Mouse (Mus musculus): ENCODE results near the gene Capg. TPM values are rescaled to one million over a fixed set of nuclear protein-coding genes. Genes with fewer than 3 reads are reported as not detected.

Capg gene
- polyA plus RNA-seq (2016; fragmentation: Nextera tagmentation; extraction: Ambion mirVana): 22.5 and 24.7 TPM in 2 replicates

- 0 out of 2 replicates have a peak, but pooled peaks have one; percentile 61 for ATAC-seq (ENCODE audit: insufficient number of reproducible peaks, low FRiP score)
- H3K27ac ChIP-seq (ENCODE audit: poor library complexity, severe bottlenecking): peak within 1 kb of the TSS; percentile 18; the same call in 1 of the 2 replicates
- WGBS: 6% methylated on average over 23 of the region's 23 CpGs
- peaks cover 14% of the 10 kb centered on the region for H3K4me1 ChIP-seq (replicated peaks)
- peak within 1 kb of the TSS; percentile 76 for H3K9ac ChIP-seq
- peak within 1 kb of the TSS; percentile 85 for H3K4me2 ChIP-seq
- no peaks in the 10 kb centered on the region; the same call in 1 of the 2 replicates for H3K9me3 ChIP-seq (replicated peaks)
- peak within 1 kb of the TSS; percentile 51 for H3K4me3 ChIP-seq
- no peaks in the 10 kb centered on the region for H3K36me3 ChIP-seq
- no peaks in the 10 kb centered on the region for H3K27me3 ChIP-seq (replicated peaks)
These were observed at the start of gene Capg for GRCm38 (mm10) chr6:72544283-72544987. Gene Capg (plus strand): TSS chr6:72544391.

GRCm38 (mm10) chr6:72498950-72499349, 45.2 kb upstream of the Capg start:
- WGBS: 63% methylated on average over 5 of the region's 5 CpGs
- no peaks in the 10 kb centered on the region; the same call in 1 of the 2 replicates for H3K27me3 ChIP-seq (replicated peaks)

GRCm38 (mm10) chr6:72503309-72503708, 40.9 kb upstream of the Capg start:
- no peak overlapping the region for H3K9ac ChIP-seq
- H3K4me2 ChIP-seq: no peak overlapping the region
- H3K27me3 ChIP-seq (replicated peaks): no peaks in the 10 kb centered on the region
- peaks cover 14% of the 10 kb centered on the region for H3K4me1 ChIP-seq (replicated peaks)
- no peaks in the 10 kb centered on the region for H3K36me3 ChIP-seq
- no peak overlapping the region for H3K27ac ChIP-seq (ENCODE audit: poor library complexity, severe bottlenecking)
- H3K4me3 ChIP-seq: no peak overlapping the region
- no peak for ATAC-seq (ENCODE audit: insufficient number of reproducible peaks, low FRiP score)
- 0 out of 2 replicates have a peak, but pooled peaks cover 4% of the 10 kb centered on the region for H3K9me3 ChIP-seq (replicated peaks)

More at GRCm38 (mm10) chr6:72498950-72499349, 45.2 kb upstream of the Capg start:
- Histone ChIP-seq H3K4me2 (no peak overlapping the region), H3K9me3 (replicated peaks) (0 out of 2 replicates have a peak, but pooled peaks cover 4% of the 10 kb centered on the region), H3K36me3 (no peaks in the 10 kb centered on the region), H3K9ac (no peak overlapping the region), H3K4me3 (no peak overlapping the region), H3K27ac (ENCODE audit: poor library complexity, severe bottlenecking) (no peak overlapping the region), H3K4me1 (replicated peaks) (peaks cover 11% of the 10 kb centered on the region)
- no peak for ATAC-seq (ENCODE audit: insufficient number of reproducible peaks, low FRiP score)

- 73% methylated on average over 2 of the region's 2 CpGs for WGBS
- no peak overlapping the region for H3K4me3 ChIP-seq
These were observed 40.3 kb upstream of the Capg start for GRCm38 (mm10) chr6:72503939-72504338.

GRCm38 (mm10) chr6:72506104-72506503, 38.1 kb upstream of the Capg start:
- Histone ChIP-seq H3K4me1 (replicated peaks) (peaks cover 27% of the 10 kb centered on the region), H3K4me2 (no peak overlapping the region), H3K27me3 (replicated peaks) (no peaks in the 10 kb centered on the region), H3K4me3 (no peak overlapping the region), H3K27ac (ENCODE audit: poor library complexity, severe bottlenecking) (no peak overlapping the region), H3K36me3 (no peaks in the 10 kb centered on the region), H3K9me3 (replicated peaks) (no peaks in the 10 kb centered on the region), H3K9ac (no peak overlapping the region)
- ATAC-seq (ENCODE audit: insufficient number of reproducible peaks, low FRiP score): no peak
- 74% methylated on average over 1 of the region's 1 CpGs for WGBS

More at GRCm38 (mm10) chr6:72503939-72504338, 40.3 kb upstream of the Capg start:
- Histone ChIP-seq H3K4me1 (replicated peaks) (peaks cover 13% of the 10 kb centered on the region), H3K27me3 (replicated peaks) (no peaks in the 10 kb centered on the region), H3K9me3 (replicated peaks) (0 out of 2 replicates have a peak, but pooled peaks cover 4% of the 10 kb centered on the region), H3K9ac (no peak overlapping the region), H3K4me2 (no peak overlapping the region), H3K27ac (ENCODE audit: poor library complexity, severe bottlenecking) (no peak overlapping the region), H3K36me3 (no peaks in the 10 kb centered on the region)
- no peak for ATAC-seq (ENCODE audit: insufficient number of reproducible peaks, low FRiP score)

GRCm38 (mm10) chr6:72508596-72508995, 35.6 kb upstream of the Capg start:
- no peaks in the 10 kb centered on the region for H3K9me3 ChIP-seq (replicated peaks)
- H3K27me3 ChIP-seq (replicated peaks): no peaks in the 10 kb centered on the region
- WGBS: 77% methylated on average over 4 of the region's 4 CpGs
- H3K36me3 ChIP-seq: no peaks in the 10 kb centered on the region
- H3K4me1 ChIP-seq (replicated peaks): peaks cover 40% of the 10 kb centered on the region
- no peak overlapping the region for H3K4me2 ChIP-seq
- no peak for ATAC-seq (ENCODE audit: insufficient number of reproducible peaks, low FRiP score)
- no peak overlapping the region for H3K27ac ChIP-seq (ENCODE audit: poor library complexity, severe bottlenecking)
- no peak overlapping the region for H3K9ac ChIP-seq
- H3K4me3 ChIP-seq: no peak overlapping the region

- ATAC-seq (ENCODE audit: insufficient number of reproducible peaks, low FRiP score): no peak
- 52% methylated on average over 2 of the region's 2 CpGs for WGBS
- no peaks in the 10 kb centered on the region for H3K9me3 ChIP-seq (replicated peaks)
- no peaks in the 10 kb centered on the region for H3K27me3 ChIP-seq (replicated peaks)
- H3K27ac ChIP-seq (ENCODE audit: poor library complexity, severe bottlenecking): peak overlapping the region; percentile 59
- H3K4me1 ChIP-seq (replicated peaks): peaks cover 34% of the 10 kb centered on the region
- no peak overlapping the region for H3K9ac ChIP-seq
- no peak overlapping the region for H3K4me2 ChIP-seq
- H3K36me3 ChIP-seq: no peaks in the 10 kb centered on the region
- no peak overlapping the region for H3K4me3 ChIP-seq
These were observed 34.2 kb upstream of the Capg start for GRCm38 (mm10) chr6:72509872-72510435.

GRCm38 (mm10) chr6:72510686-72511421, 33.3 kb upstream of the Capg start:
- H3K4me1 ChIP-seq (replicated peaks): peaks cover 34% of the 10 kb centered on the region
- no peak overlapping the region for H3K4me2 ChIP-seq
- no peak for ATAC-seq (ENCODE audit: insufficient number of reproducible peaks, low FRiP score)
- H3K4me3 ChIP-seq: no peak overlapping the region
- H3K9ac ChIP-seq: no peak overlapping the region
- no peaks in the 10 kb centered on the region for H3K27me3 ChIP-seq (replicated peaks)
- H3K27ac ChIP-seq (ENCODE audit: poor library complexity, severe bottlenecking): peak overlapping the region; percentile 59
- no peaks in the 10 kb centered on the region for H3K36me3 ChIP-seq
- H3K9me3 ChIP-seq (replicated peaks): no peaks in the 10 kb centered on the region
- WGBS: 59% methylated on average over 6 of the region's 6 CpGs

- Histone ChIP-seq H3K4me2 (peak overlapping the region; percentile 73), H3K4me1 (replicated peaks) (peaks cover 34% of the 10 kb centered on the region), H3K27ac (ENCODE audit: poor library complexity, severe bottlenecking) (peak overlapping the region; percentile 78), H3K36me3 (no peaks in the 10 kb centered on the region), H3K9me3 (replicated peaks) (no peaks in the 10 kb centered on the region), H3K9ac (peak overlapping the region; percentile 62), H3K27me3 (replicated peaks) (no peaks in the 10 kb centered on the region), H3K4me3 (peak overlapping the region; percentile 43)
- WGBS: 3% methylated on average over 33 of the region's 33 CpGs
- peak; percentile 93 for ATAC-seq (ENCODE audit: insufficient number of reproducible peaks, low FRiP score)
These were observed 31.7 kb upstream of the Capg start for GRCm38 (mm10) chr6:72512386-72513070.

GRCm38 (mm10) chr6:72513071-72513440, 31.1 kb upstream of the Capg start:
- peak overlapping the region; percentile 78 for H3K27ac ChIP-seq (ENCODE audit: poor library complexity, severe bottlenecking)
- H3K4me3 ChIP-seq: peak overlapping the region; percentile 43
- H3K9ac ChIP-seq: peak overlapping the region; percentile 62; the same call in 1 of the 2 replicates
- H3K4me1 ChIP-seq (replicated peaks): peaks cover 34% of the 10 kb centered on the region
- H3K9me3 ChIP-seq (replicated peaks): no peaks in the 10 kb centered on the region
- WGBS: 51% methylated on average over 7 of the region's 7 CpGs
- peak overlapping the region; percentile 73 for H3K4me2 ChIP-seq
- ATAC-seq (ENCODE audit: insufficient number of reproducible peaks, low FRiP score): no peak
- H3K36me3 ChIP-seq: no peaks in the 10 kb centered on the region
- H3K27me3 ChIP-seq (replicated peaks): no peaks in the 10 kb centered on the region

All from heart, embryonic 12.5 days (tissue).